Mouse (Mus musculus) liver, embryonic 14.5 days (tissue): Measurements from ENCODE around the gene Ormdl3.

Experiments
- CTCF ChIP-seq: IDR thresholded peaks from 2 replicates; pipeline ENCODE4 v1.5.1; 2016; ENCODE audit warnings: antibody characterized with exemption, low read depth, control low read depth
- EP300 ChIP-seq: IDR thresholded peaks from 2 replicates; pipeline ENCODE4 v1.6.1; 2016; ENCODE audit warnings: antibody characterized with exemption, low read depth

DNA sequence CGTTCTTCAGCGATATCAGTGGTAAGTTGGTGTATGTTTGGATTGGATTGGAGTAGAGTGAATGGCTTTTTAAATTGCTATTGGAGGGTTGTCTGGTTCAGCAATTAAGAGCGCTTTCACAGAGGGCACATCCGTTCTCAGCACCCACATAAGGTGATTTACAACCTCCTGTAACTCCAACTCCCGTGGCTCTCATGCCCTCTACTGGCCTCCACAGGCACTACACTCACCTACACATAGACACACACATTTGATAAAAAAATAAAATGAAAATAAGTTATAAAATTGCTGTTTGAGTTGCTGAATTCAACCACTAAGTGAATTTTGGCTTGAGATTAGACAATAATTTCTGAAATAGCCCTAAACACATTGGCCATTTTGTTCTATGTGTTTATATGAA is 46.8 kb downstream of the Ormdl3 start:
- no peak for TF ChIP-seq EP300
- TF ChIP-seq CTCF = peak; percentile 62
